Mouse (Mus musculus): ENCODE measurements at regions not wholly inside any gene's neighbourhood (a gene's known extent, or its start where the extent isn't known, plus 50 kb on each side); places are given as distances from the start of the nearest gene placed in this dataset.

DNA sequence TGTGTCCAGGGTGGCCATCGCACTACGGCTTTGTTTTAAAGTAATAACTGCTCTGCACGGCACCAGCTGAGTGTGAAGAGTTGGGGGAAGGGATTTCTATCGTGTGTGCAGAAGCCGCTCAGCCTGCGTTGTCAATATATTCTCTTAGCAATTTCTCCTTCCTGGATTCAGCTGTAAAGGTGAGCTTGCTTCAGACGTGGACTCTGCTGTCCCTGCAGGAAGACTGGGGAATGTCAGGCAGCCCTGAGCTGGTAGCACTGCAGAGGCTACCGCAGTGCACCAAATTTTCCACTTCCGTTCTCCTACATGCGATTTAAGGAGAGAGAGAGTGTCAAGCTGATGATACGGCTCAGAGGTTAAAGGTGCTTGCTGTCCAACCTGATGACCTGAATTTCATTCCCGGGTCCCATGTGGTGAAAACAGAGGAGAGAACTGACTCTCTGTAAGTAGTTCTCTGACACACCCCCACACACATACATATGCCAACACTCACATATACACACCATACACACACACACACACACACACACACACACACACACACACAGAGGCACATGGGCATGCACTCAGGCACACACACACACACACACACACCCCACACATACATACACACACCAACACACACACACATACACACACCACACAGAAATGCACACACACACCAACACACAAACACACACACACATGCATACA is 59.9 kb upstream of the Prelid3b start:
- peak; percentile 42 for DNase-seq (ENCODE audit: low spot score in 2 of 2)

DNA sequence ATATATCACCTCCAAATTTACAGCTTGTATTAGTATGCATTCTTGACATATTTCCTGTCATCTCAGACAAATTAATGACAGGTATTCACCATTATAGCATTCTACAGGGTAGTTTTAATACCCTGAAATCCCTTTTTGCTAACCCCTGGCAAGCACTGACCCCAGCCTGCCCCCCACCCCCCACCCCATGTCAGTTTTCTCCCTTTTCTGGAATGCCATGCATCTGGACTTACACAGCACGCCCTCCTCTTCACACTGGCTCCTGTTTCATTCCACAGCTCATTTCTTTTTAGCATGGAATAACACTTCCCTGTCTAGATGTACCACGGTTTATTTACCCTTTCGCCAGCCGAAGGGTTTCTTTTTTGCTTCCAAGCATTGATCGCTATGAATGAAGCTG is 67.8 kb upstream of the Prelid3b start:
- DNase-seq (ENCODE audit: low spot score in 2 of 2), result no peak

DNA sequence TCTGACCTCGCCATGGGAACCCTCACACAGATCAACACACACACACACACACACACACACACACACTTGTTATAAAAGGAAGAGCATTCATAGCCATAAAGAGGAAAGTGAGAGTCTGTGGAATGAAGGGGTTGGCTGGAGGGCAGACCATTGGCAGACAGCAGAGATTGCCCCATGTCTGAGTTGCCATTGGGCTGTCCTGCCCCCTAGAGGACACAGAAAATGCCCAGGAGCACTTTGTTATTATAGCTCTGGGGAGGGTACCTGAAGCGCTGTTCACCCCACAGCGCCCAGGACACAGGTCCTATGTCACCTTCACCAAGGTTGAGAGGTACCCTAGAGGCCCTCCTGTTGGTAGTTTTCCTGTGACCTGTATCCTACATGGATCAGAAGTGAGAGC is 74.3 kb upstream of the Prelid3b start:
- no peak for DNase-seq (ENCODE audit: low spot score in 2 of 2)

DNA sequence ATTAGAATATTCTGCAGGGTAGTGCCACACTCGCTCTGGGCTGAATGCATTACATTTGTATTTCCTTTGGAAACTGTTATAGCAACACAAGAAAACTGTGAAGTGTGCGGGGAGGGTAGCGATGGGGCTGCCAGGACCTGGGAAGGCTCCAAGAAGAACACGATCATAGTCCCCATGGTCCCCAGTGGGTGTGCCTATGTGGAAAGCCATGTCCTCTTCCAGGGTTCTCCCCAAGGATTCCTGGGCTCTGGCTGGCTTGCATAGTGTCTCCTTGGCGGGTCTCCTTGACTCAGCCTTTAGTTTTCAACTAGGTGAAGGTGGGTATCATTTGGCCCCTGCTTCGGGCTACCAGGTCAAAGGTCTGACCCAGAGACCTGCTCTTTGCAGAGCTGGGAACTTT is 74.8 kb upstream of the Prelid3b start:
- DNase-seq (ENCODE audit: low spot score in 2 of 2), result no peak

DNA sequence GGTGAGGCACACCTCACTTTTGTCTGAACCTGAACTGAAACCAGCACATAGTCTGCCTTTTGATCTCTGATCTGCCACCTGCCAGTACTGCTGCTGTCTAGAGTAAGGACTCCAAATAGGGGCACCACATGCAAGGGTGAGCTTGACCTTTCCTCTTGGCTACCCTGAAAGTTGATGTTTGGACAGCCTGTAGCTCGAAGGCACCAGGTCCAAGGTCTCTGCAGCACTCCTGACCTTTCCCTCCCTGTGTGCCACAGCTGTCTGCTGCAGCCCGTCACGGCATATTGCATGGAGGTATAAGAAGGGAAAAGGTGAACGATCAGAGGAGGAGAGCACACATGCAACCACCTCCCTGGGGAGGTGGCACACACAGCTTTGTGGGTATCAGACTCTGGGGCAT is 75.9 kb upstream of the Prelid3b start:
- DNase-seq (ENCODE audit: low spot score in 2 of 2), result no peak

DNA sequence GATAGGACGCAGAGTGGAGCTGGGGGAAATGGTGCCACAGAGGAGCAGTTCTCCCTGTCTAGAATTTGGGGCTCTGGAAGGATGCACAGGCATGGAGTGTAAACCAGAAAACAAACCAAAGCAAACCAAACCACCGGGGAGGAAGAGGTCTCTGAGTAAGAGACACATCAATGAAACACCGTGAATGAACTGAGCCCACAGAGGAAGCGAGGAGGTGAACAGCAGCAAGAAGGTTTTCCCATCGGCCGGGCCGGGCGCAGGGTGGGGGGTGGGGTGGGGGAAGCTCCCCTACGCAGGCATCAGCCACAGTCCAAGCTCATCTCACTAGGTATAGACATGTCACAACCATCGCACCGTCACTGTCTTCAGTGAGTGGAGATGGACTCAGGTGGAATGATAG is 82.9 kb upstream of the Prelid3b start:
- no peak for DNase-seq (ENCODE audit: low spot score in 2 of 2)

- no peak for DNase-seq (ENCODE audit: low spot score in 2 of 2)
These were observed 81.4 kb upstream of the Zfp831 start for GRCm38 (mm10) chr2:174561828-174562429.

DNA sequence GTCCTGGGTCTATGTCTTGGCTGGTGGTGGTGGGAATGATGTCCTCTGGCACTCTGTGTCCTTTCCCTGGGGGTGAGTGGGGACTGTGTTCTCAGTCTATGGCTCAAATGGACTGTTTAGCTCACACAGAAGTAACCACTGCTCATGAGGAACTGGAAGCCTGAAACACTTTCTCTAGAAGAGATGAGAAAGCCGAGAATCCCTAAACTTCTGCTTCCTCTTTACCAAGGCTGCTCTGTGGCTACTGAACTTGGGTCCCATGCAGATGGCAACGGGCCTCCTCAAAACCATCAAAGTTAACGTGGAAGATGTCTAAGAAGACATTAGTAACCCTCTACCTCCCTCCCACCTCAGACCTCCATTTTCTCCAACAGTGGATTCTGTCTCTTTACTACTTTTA is 79.4 kb upstream of the Zfp831 start:
- DNase-seq (ENCODE audit: low spot score in 2 of 2), result no peak

- no peak for DNase-seq (ENCODE audit: low spot score in 2 of 2)
These were observed 78.5 kb upstream of the Zfp831 start for GRCm38 (mm10) chr2:174564817-174565216.

DNA sequence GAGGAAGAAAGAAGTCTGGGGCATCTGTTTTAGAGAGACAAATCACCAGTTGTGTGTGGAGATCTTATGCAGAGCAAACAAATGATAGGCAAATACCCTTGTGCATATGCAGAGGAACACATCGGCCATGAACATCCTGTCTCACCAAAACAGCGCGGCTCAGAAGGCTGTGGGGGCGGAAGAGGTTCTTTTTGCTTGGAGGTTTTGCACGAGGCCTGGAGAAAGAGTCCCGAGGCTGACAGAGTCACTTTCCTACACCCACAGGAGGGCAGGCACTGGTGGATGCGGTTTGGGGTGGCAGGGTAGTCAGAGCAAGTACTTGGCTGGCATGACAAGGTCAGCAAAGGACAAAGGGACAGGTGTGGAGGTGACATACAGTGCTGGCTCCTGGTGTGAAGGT is 77.4 kb upstream of the Zfp831 start:
- no peak for DNase-seq (ENCODE audit: low spot score in 2 of 2)

- DNase-seq (ENCODE audit: low spot score in 2 of 2), result no peak
These were observed 76.6 kb upstream of the Zfp831 start for GRCm38 (mm10) chr2:174566752-174567151.

- no peak for DNase-seq (ENCODE audit: low spot score in 2 of 2)
These were observed 68.4 kb upstream of the Zfp831 start for GRCm38 (mm10) chr2:174574804-174575507.

DNA sequence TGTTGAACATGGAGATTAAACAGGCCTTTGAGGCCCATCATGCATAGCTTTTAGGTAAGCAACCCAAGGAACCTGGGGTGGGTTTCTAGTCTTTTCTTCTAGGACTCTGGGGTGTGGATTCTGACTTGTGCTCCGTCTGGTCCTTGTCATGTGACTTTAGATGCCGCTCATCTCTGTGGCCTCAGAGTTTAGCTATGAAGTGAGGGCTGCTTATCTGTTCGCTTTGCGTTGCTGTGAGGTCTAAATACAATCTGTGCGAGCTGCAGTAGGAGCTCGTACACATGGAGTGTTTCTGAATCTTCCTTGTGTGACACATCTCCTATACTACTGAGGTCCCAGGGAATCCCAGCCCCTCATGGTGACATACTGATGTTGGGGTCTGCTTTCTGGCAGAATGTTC is 67.8 kb upstream of the Zfp831 start:
- DNase-seq (ENCODE audit: low spot score in 2 of 2), result no peak

- DNase-seq (ENCODE audit: low spot score in 2 of 2), result no peak
These were observed 62.2 kb upstream of the Zfp831 start for GRCm38 (mm10) chr2:174580906-174581703.

DNA sequence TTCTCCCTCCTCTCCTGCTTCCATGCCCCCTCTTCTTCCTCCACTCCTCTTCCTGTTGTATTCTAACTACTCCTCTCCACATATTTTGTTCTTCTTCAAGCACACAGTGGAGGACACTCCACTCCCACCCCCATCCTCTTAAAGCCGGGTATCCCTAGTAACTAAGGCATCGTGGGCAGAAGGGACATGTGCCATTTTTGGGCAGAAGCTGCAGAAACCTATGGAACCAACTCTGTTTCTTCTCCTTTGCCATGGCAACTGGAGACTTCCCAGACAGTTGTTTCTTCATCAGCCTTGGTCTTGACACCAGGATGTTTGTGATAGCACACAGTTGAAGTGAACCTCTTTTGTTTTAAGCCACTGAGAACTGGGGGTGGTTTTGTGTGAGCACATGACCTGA is 59.1 kb upstream of the Zfp831 start:
- DNase-seq (ENCODE audit: low spot score in 2 of 2), result peak; percentile 59 to 72

Data from right cerebral cortex, adult 2 months (tissue).